Mouse (Mus musculus) monocyte, adult 2 months (primary cell): ENCODE measurements around the gene Snx19.

Experiments
- DNase-seq, 2 experiments: peaks; one replicate each; pipeline ENCODE4 v3.0.0; 2022; ENCODE audit warnings: low spot score in 2 of 2, low read depth in 1 of 2

Snx19 gene

DNA sequence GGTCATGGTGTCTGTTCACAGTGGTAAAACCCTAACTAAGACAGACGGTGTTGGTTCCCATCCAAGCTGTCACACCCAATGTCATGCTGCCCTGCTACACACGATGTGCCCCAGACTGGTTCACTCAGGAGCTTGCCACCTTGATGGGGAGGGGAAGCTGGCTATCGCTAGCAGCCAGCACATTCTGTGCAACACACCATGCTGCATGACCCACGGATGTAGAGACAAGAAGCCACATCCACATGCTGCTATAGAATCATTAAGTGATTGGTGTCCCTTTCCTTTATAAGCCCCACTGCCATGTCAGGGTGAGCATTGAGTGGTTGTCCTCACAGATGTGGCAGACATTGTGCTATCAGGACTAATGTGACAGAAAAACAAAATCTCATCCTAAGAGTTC, 55.2 kb downstream of the Snx19 start:
- DNase-seq: no peak

- no peak for DNase-seq
Observed at GRCm38 (mm10) chr9:30484183-30484582, 57.3 kb downstream of the Snx19 start.

- DNase-seq: no peak
Observed at GRCm38 (mm10) chr9:30485161-30485560, 58.3 kb downstream of the Snx19 start.

DNA sequence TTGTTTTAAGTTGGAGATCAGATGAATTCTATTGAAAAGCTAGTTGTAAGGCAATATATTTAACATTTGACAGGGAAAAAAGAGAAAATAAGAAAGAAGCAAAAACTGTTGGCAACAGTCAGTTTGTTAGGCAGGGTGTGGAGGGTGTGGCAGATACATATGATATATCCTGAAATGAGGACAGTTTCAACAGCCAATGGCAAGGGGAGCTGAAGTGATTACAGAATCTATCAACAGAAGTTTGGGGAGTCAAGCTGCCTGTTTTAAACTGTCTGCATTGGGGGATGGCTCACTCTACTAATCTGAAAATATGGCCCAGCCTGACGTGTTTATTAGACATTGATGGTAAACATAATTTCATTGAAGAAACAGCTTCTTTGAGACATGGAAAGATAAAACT, 61.5 kb downstream of the Snx19 start:
- no peak for DNase-seq

- DNase-seq: no peak
Observed at GRCm38 (mm10) chr9:30494446-30494845, 67.5 kb downstream of the Snx19 start.

GRCm38 (mm10) chr9:30508966-30509365, 82.1 kb downstream of the Snx19 start:
- no peak for DNase-seq

DNA sequence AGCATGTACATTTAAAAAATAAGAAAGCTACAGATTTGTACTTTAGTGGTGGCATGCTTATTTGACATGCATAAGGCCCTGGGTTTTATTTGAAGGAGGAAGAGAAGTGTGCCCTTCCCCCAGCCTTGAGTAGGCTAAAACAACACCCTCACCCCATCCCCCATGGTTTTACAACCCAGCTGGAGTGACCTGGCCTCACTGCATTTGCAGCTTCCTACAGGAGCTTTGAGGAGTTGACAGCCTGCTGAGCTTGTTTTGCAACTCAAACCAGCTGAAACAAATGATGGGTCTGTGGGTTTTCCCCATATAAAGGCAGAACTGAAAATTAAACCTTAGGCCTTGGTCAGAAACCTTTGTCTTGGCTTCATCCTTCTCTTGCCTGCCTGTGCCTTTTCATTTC, 89.0 kb downstream of the Snx19 start:
- no peak for DNase-seq
